Mouse (Mus musculus) stomach, postnatal 0 days (tissue): ENCODE data around the gene BC028528.

Experiments
- CTCF ChIP-seq: IDR thresholded peaks from 2 replicates; pipeline ENCODE4 v1.5.1; 2016; ENCODE audit warnings: antibody characterized with exemption, low read depth, mild to moderate bottlenecking, moderate library complexity
- EP300 ChIP-seq: optimal IDR thresholded peaks from 2 replicates; pipeline ENCODE3; 2016; ENCODE audit warnings: antibody characterized with exemption

- TF ChIP-seq CTCF (peak; percentile 90), EP300 (no peak)
Measured at GRCm38 (mm10) chr3:95906860-95907259, 15.1 kb upstream of the BC028528 start.
